Mouse (Mus musculus) MEL (cell line): ENCODE results near the gene Arhgap45. TPM values are rescaled to one million over a fixed set of nuclear protein-coding genes. Genes with fewer than 3 reads are reported as not detected.

ENCODE experiments used
- DNase-seq: peaks from one replicate; pipeline ENCODE4 v3.0.0; 2011; ENCODE audit warnings: low read depth, low spot score
- H3K27ac ChIP-seq: 2 replicates; pipeline ENCODE4 v1.5.1; 2012; ENCODE audit warnings: low read depth, mild to moderate bottlenecking, control low read depth, low read length, moderate library complexity; ENCODE audit not compliant: control insufficient read depth
- H3K27me3 ChIP-seq, 2 experiments: fragments of 150-350 bp in 1 of 2; sonication (generic) in 1 of 2; 2 replicates each; pipeline ENCODE4 v1.6.1; 2012; ENCODE audit warnings: low read length in 2 of 2, mild to moderate bottlenecking in 2 of 2, improper control_type of control experiment in 1 of 2, moderate library complexity in 1 of 2; ENCODE audit not compliant: insufficient read depth in 2 of 2, control insufficient read depth in 1 of 2
- H3K36me3 ChIP-seq, 2 experiments: 2 replicates each; pipeline ENCODE4 v1.6.1; 2012 to 2014; ENCODE audit warnings: low read length in 2 of 2, improper control_type of control experiment in 1 of 2, inconsistent platforms in 1 of 2, mild to moderate bottlenecking in 1 of 2; ENCODE audit not compliant: insufficient read depth in 2 of 2, control insufficient read depth in 1 of 2
- H3K4me1 ChIP-seq, 2 experiments: fragments of 150-350 bp in 1 of 2; sonication (generic) in 1 of 2; 2 replicates each; pipeline ENCODE4 v1.6.1; 2012; ENCODE audit warnings: low read length in 2 of 2, improper control_type of control experiment in 1 of 2, mild to moderate bottlenecking in 1 of 2; ENCODE audit not compliant: insufficient read depth in 2 of 2, control insufficient read depth in 1 of 2
- H3K4me3 ChIP-seq, 2 experiments: fragments of 150-350 bp in 1 of 2; sonication (generic) in 1 of 2; 2 replicates each; pipeline ENCODE4 v1.5.1; 2012; ENCODE audit warnings: low read depth in 2 of 2, low read length in 2 of 2, mild to moderate bottlenecking in 2 of 2, moderate library complexity in 2 of 2, control low read depth in 1 of 2, improper control_type of control experiment in 1 of 2; ENCODE audit not compliant: control insufficient read depth in 1 of 2, insufficient read depth in 1 of 2
- H3K79me2 ChIP-seq: 2 replicates; pipeline ENCODE4 v1.6.1; 2012; ENCODE audit warnings: mild to moderate bottlenecking, low read length, moderate library complexity; ENCODE audit not compliant: control insufficient read depth, poor library complexity, insufficient read depth
- H3K9ac ChIP-seq: 2 replicates; pipeline ENCODE4 v1.6.1; 2012; ENCODE audit warnings: low read depth, mild to moderate bottlenecking, control low read depth, low read length, moderate library complexity; ENCODE audit not compliant: control insufficient read depth, poor library complexity, severe bottlenecking
- H3K9me3 ChIP-seq: fragments of 150-350 bp; sonication (generic); replicated peaks from 2 replicates; pipeline ENCODE4 v1.6.1; 2012; ENCODE audit warnings: mild to moderate bottlenecking, low read length, improper control_type of control experiment, moderate library complexity; ENCODE audit not compliant: insufficient read depth
- BHLHE40 ChIP-seq: IDR thresholded peaks from 2 replicates; pipeline ENCODE4 v1.6.1; 2012; ENCODE audit warnings: low read depth, mild to moderate bottlenecking, inconsistent platforms, low read length, improper control_type of control experiment, borderline replicate concordance
- CHD2 ChIP-seq: IDR thresholded peaks from 2 replicates; pipeline ENCODE4 v1.6.1; 2011; ENCODE audit warnings: low read length, improper control_type of control experiment
- E2F4 ChIP-seq: IDR thresholded peaks from 2 replicates; pipeline ENCODE4 v1.6.1; 2011; ENCODE audit warnings: low read depth, low read length, improper control_type of control experiment, borderline replicate concordance
- ELF1 ChIP-seq: IDR thresholded peaks from 2 replicates; pipeline ENCODE4 v1.6.1; 2014; ENCODE audit warnings: low read depth, mild to moderate bottlenecking, inconsistent platforms, low read length, improper control_type of control experiment, moderate library complexity
- GABPA ChIP-seq: IDR thresholded peaks from 2 replicates; pipeline ENCODE4 v1.6.1; 2012; ENCODE audit warnings: low read depth, mild to moderate bottlenecking, inconsistent platforms, low read length, improper control_type of control experiment, moderate library complexity
- JUND ChIP-seq: IDR thresholded peaks from 2 replicates; pipeline ENCODE4 v1.6.1; 2011; ENCODE audit warnings: low read depth, mild to moderate bottlenecking, improper control_type of control experiment, low read length
- KAT2A ChIP-seq: conservative IDR thresholded peaks from 2 replicates; pipeline ENCODE4 v1.6.1; 2012; ENCODE audit warnings: low read depth, low read length, improper control_type of control experiment, inconsistent platforms
- MAZ ChIP-seq: IDR thresholded peaks from 2 replicates; pipeline ENCODE4 v1.6.1; 2012; ENCODE audit warnings: low read depth, mild to moderate bottlenecking, inconsistent platforms, low read length, improper control_type of control experiment
- MEF2A ChIP-seq: IDR thresholded peaks from 2 replicates; pipeline ENCODE4 v1.6.1; 2014; ENCODE audit warnings: low read depth, mild to moderate bottlenecking, inconsistent platforms, low read length, improper control_type of control experiment; ENCODE audit not compliant: poor library complexity, insufficient replicate concordance, severe bottlenecking; ENCODE audit errors: extremely low read depth
- MXI1 ChIP-seq: IDR thresholded peaks from 2 replicates; pipeline ENCODE4 v1.6.1; 2011; ENCODE audit warnings: mild to moderate bottlenecking, low read depth, low read length, improper control_type of control experiment
- MYB ChIP-seq: IDR thresholded peaks from 2 replicates; pipeline ENCODE4 v1.6.1; 2011; ENCODE audit warnings: mild to moderate bottlenecking, low read depth, low read length, improper control_type of control experiment
- NRF1 ChIP-seq: IDR thresholded peaks from 2 replicates; pipeline ENCODE4 v1.6.1; 2014; ENCODE audit warnings: low read depth, mild to moderate bottlenecking, inconsistent platforms, low read length, improper control_type of control experiment, moderate library complexity; ENCODE audit not compliant: poor library complexity, insufficient read depth, severe bottlenecking
- POLR2A ChIP-seq, 2 experiments: IDR thresholded peaks; 2 replicates each; pipeline ENCODE4 v1.6.1; 2011 to 2012; ENCODE audit warnings: low read length in 2 of 2, mild to moderate bottlenecking in 2 of 2, control low read depth in 1 of 2, improper control_type of control experiment in 1 of 2, low read depth in 1 of 2, moderate library complexity in 1 of 2; ENCODE audit not compliant: control insufficient read depth in 1 of 2, insufficient read depth in 1 of 2, poor library complexity in 1 of 2
- POLR2AphosphoS2 ChIP-seq: IDR thresholded peaks from 2 replicates; pipeline ENCODE4 v1.6.1; 2011; ENCODE audit warnings: low read length, improper control_type of control experiment
- RAD21 ChIP-seq: IDR thresholded peaks from 2 replicates; pipeline ENCODE4 v1.6.1; 2011; ENCODE audit warnings: mild to moderate bottlenecking, low read depth, low read length, improper control_type of control experiment
- SMC3 ChIP-seq: IDR thresholded peaks from 2 replicates; pipeline ENCODE4 v1.6.1; 2011; ENCODE audit warnings: low read depth, low read length, improper control_type of control experiment
- TCF12 ChIP-seq: IDR thresholded peaks from 2 replicates; pipeline ENCODE4 v1.6.1; 2014; ENCODE audit warnings: low read depth, mild to moderate bottlenecking, inconsistent platforms, low read length, improper control_type of control experiment, moderate library complexity
- UBTF ChIP-seq: IDR thresholded peaks from 2 replicates; pipeline ENCODE4 v1.6.1; 2012; ENCODE audit warnings: low read depth, mild to moderate bottlenecking, inconsistent platforms, low read length, improper control_type of control experiment, moderate library complexity, borderline replicate concordance; ENCODE audit not compliant: insufficient read depth
- USF2 ChIP-seq, 2 experiments: IDR thresholded peaks; 2 replicates each; pipeline ENCODE4 v1.6.1; 2011 to 2012; ENCODE audit warnings: improper control_type of control experiment in 2 of 2, low read length in 2 of 2, borderline replicate concordance in 1 of 2, inconsistent platforms in 1 of 2, low read depth in 1 of 2, mild to moderate bottlenecking in 1 of 2; ENCODE audit not compliant: insufficient read depth in 1 of 2
- ZC3H11A ChIP-seq: IDR thresholded peaks from 2 replicates; pipeline ENCODE4 v1.6.1; 2012; ENCODE audit warnings: low read depth, mild to moderate bottlenecking, inconsistent platforms, low read length, improper control_type of control experiment
- ZNF384 ChIP-seq: IDR thresholded peaks from 2 replicates; pipeline ENCODE4 v1.6.1; 2012; ENCODE audit warnings: low read depth, mild to moderate bottlenecking, inconsistent platforms, low read length, improper control_type of control experiment
- polyA plus RNA-seq, 2 experiments: library from polyadenylated mRNA; stranded (reverse) in 1 of 2; unstranded in 1 of 2; fragments of >175 nt in 1 of 2; fragments of >200 nt in 1 of 2; gene quantifications; 2 replicates each; pipeline versions ENCODE4 v1.2.1 to v1.2.4; 2012; ENCODE audit warnings: low replicate concordance in 2 of 2, low read depth in 1 of 2; ENCODE audit not compliant: insufficient read length in 2 of 2, insufficient read depth in 1 of 2, missing spikeins in 1 of 2
- total RNA-seq: library from RNA; depleted of rRNA; stranded (reverse); fragments of 300-350 nt; gene quantifications from 2 replicates; pipeline ENCODE4 v1.2.3, GENCODE M21; 2012

The Arhgap45 gene
- total and polyA plus RNA-seq, 3 experiments, result 26.2 to 53.6 TPM; not detected in 1

- H3K4me1 ChIP-seq, result peaks cover 0 to 16% of the 10 kb centered on the region in 2 experiments; a peak in 2 of 4 replicates
- H3K4me3 ChIP-seq, result no peak overlapping the region
- no peaks in the 10 kb centered on the region for H3K27me3 ChIP-seq
- peaks cover 20% of the 10 kb centered on the region for H3K79me2 ChIP-seq
- no peak for DNase-seq
- peaks cover 1 to 14% of the 10 kb centered on the region in 2 experiments; a peak in 2 of 4 replicates for H3K36me3 ChIP-seq
- H3K27ac ChIP-seq, result no peak overlapping the region
- no peak overlapping the region for H3K9ac ChIP-seq
- TF ChIP-seq BHLHE40, result no peak
- TF ChIP-seq MYB, result no peak
- TF ChIP-seq UBTF, result no peak
- TF ChIP-seq KAT2A, result no peak
- no peak for TF ChIP-seq ZNF384
- no peak for TF ChIP-seq CHD2
- H3K9me3 ChIP-seq, result no peaks in the 10 kb centered on the region
These were observed 40.1 kb downstream of the Arhgap45 start for GRCm38 (mm10) chr10:80056506-80056905.

DNA sequence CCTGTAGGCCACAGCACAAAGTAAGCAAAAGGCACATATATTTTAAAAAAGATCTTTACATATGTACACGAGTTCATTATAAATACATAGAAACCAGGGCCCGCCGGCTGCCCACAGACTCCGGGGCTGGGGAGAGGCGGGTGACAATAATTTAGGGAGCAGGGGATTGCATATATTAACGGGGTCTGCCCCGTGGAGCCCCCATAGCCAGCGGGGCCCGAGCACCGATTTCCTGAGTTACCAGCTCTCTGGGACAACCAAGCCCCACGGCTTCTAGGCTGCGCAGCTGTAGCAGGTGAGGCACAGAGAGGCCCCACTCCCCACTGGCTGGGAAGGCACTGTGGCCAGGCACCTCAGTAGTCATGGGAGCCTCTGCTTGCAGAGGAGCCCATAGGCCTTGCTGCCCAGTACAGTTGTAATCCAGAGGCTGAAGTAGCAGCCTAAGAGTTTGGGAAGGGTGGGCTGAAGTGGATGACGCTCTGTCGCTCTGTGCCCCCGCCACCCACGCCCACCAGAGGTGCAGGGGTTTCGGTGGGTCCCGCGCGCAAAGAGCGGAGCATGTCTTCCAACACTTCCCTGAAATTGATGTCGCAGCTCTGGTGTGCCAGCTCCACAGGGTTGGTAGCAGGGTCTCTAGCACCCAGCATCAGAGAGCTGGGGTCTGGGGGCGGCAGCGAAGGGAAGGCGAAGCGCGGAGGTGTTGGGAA lies 40.7 kb downstream of the Arhgap45 start:
- peaks cover 20% of the 10 kb centered on the region for H3K79me2 ChIP-seq
- no peaks in the 10 kb centered on the region for H3K9me3 ChIP-seq
- TF ChIP-seq POLR2AphosphoS2 (peak; percentile 81), E2F4 (no peak), POLR2A (IDR thresholded peaks at IDR 0.05; ENCODE audit: control insufficient read depth in 1 of 2, insufficient read depth in 1 of 2, low read depth in 1 of 2, low read length in 2 of 2, poor library complexity in 1 of 2) (peak in 1 of 2 experiments; percentile 55; a peak in 1 of 4 replicates)
- TF ChIP-seq, all 39 proteins: peak for 2
- H3K4me1 ChIP-seq, result peaks cover 0 to 14% of the 10 kb centered on the region in 2 experiments; a peak in 2 of 4 replicates
- H3K36me3 ChIP-seq, result peaks cover 1 to 14% of the 10 kb centered on the region in 2 experiments; a peak in 2 of 4 replicates
- DNase-seq, result no peak
- H3K27ac ChIP-seq, result no peak overlapping the region
- H3K4me3 ChIP-seq, result no peak overlapping the region
- no peaks in the 10 kb centered on the region for H3K27me3 ChIP-seq
- no peak overlapping the region for H3K9ac ChIP-seq

- DNase-seq, result no peak
- no peak overlapping the region for H3K4me3 ChIP-seq
- no peaks in the 10 kb centered on the region for H3K27me3 ChIP-seq
- H3K79me2 ChIP-seq, result peaks cover 20% of the 10 kb centered on the region
- H3K9ac ChIP-seq, result no peak overlapping the region
- no peak overlapping the region for H3K27ac ChIP-seq
- peaks cover 1 to 11% of the 10 kb centered on the region in 2 experiments; a peak in 2 of 4 replicates for H3K36me3 ChIP-seq
- TF ChIP-seq MXI1 (no peak), USF2 (IDR thresholded peaks at IDR 0.05; ENCODE audit: borderline replicate concordance in 1 of 2, insufficient read depth in 1 of 2, low read depth in 1 of 2, low read length in 2 of 2) (no peak), TCF12 (no peak), MEF2A (no peak), MYB (no peak), RAD21 (no peak), POLR2A (IDR thresholded peaks at IDR 0.05; ENCODE audit: control insufficient read depth in 1 of 2, insufficient read depth in 1 of 2, low read depth in 1 of 2, low read length in 2 of 2, poor library complexity in 1 of 2) (no peak), SMC3 (no peak), ZC3H11A (no peak), MAZ (no peak), JUND (no peak), ELF1 (no peak), CHD2 (no peak), NRF1 (no peak), POLR2AphosphoS2 (no peak), GABPA (no peak)
- no peaks in the 10 kb centered on the region for H3K9me3 ChIP-seq
- peaks cover 0 to 8% of the 10 kb centered on the region in 2 experiments; a peak in 2 of 4 replicates for H3K4me1 ChIP-seq
These were observed 41.4 kb downstream of the Arhgap45 start for GRCm38 (mm10) chr10:80057683-80058326.
